Mouse (Mus musculus) layer of hippocampus, adult 2 months (tissue): ENCODE data around the gene Zfp109. TPM values are rescaled to one million over a fixed set of nuclear protein-coding genes. Genes with fewer than 3 reads are reported as not detected.

ENCODE experiments used
- DNase-seq, 2 experiments: peaks; one replicate each; pipeline ENCODE4 v3.0.0; 2022; ENCODE audit warnings: low spot score in 2 of 2
- H3K27ac ChIP-seq: fragments of 200-600 bp; 2 replicates; pipeline ENCODE4 v1.8.1; 2022
- H3K4me3 ChIP-seq: fragments of 200-600 bp; 2 replicates; pipeline ENCODE4 v1.8.1; 2022; ENCODE audit warnings: mild to moderate bottlenecking
- CTCF ChIP-seq: fragments of 200-600 bp; conservative IDR thresholded peaks from 2 replicates; pipeline ENCODE4 v1.8.1; 2022; ENCODE audit warnings: antibody characterized with exemption, mild to moderate bottlenecking, moderate library complexity
- total RNA-seq, 2 experiments: library from RNA; stranded (reverse); gene quantifications; 2 replicates each; pipeline ENCODE4 v1.2.3; 2021

Zfp109 gene
- total RNA-seq, 2 experiments from 2014 or later, result 8.6 TPM

DNA sequence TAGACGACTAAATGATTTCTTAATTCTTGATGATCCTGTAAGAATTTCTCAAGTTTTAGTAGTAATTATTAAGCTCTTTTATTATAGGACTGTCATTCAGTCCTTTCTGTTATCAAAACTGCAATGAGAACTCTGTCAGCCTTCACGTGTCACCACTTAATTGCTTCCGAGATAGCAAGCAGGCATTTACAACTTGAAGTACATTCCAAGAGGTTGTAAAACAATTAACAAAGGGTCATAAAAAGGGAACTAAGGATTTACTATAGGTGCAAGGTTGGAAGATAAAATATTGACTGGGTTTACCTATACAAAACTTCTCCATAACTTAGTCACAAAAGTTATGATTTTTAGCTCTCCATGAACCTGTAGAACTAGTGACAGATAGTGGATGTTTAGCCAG, 44.2 kb downstream of the Zfp109 start:
- no peak for DNase-seq
- no peak for TF ChIP-seq CTCF
- Histone ChIP-seq H3K27ac (no peak overlapping the region), H3K4me3 (no peak overlapping the region)

DNA sequence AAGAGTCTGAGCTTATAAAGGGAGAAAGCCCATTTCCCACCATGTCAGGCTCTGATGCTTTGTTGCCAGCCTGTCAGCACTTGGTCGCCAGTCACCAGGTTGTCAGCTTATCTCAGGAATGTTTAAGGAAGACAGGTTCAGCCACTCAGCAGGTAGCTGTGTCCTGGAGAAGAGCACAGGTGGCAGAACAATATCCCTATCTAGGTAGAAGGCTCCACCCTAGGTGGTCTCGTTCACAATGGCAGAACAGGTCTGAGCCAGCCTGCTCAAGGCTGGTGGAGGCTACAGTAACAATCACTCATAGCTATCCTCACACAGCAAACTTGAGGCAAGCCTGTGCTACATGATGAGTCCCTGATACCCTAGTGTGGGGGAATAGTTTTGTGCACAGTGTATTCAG, 46.0 kb downstream of the Zfp109 start:
- no peak for TF ChIP-seq CTCF
- no peak overlapping the region for H3K4me3 ChIP-seq
- DNase-seq, result no peak
- no peak overlapping the region for H3K27ac ChIP-seq

DNA sequence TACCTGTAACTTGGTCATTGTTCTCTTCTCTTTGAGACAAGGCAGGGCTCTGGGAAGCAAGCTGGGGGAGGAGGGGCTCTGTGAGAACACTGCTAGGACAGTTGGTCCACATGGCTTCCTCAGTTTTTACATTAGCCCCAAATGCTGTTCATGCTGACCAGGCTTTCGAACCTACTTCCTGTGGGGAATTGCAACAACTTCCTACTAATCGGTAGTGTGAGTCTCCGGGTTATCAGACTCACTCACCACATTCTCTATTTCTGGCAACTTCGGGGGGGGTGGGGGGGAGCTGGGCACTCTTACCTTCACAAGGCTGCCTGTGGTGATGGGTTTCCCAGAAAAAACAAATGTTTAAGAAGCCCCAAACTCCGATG, 47.8 kb downstream of the Zfp109 start:
- no peak for DNase-seq
- Histone ChIP-seq H3K4me3 (no peak overlapping the region), H3K27ac (no peak overlapping the region)
- no peak for TF ChIP-seq CTCF

DNA sequence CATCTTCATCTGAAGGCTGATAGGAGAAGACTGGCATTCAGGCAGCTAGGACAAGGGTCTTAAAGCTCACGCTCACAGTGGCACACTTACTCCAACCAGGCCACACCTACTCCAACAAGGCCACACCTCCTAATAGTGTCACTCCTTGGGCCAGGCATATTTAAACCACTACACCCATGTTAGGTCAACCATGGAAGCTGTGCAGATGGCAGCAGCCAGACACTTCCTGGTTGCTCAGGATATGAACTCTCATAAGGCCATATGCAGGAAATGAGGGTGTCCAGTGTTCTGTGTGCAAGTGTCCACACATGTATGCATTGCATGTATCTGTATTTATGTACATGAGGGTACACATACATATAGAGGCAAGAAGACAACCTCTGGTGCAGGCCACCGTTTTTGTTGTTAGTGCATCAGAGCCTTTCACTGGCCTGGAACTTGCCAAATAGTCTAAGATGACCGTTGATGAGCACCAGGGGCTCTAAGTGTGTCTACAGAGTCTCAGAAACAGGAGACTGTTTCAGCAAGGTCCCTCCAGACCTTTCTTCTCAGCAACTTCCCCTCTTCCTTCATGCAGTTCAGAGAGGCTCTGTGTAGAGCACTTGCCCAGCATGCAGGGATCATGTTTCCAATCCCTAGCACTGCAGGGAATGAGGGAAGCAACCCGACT, 48.3 kb downstream of the Zfp109 start:
- DNase-seq, result no peak
- Histone ChIP-seq H3K27ac (no peak overlapping the region), H3K4me3 (no peak overlapping the region)
- TF ChIP-seq CTCF, result no peak

DNA sequence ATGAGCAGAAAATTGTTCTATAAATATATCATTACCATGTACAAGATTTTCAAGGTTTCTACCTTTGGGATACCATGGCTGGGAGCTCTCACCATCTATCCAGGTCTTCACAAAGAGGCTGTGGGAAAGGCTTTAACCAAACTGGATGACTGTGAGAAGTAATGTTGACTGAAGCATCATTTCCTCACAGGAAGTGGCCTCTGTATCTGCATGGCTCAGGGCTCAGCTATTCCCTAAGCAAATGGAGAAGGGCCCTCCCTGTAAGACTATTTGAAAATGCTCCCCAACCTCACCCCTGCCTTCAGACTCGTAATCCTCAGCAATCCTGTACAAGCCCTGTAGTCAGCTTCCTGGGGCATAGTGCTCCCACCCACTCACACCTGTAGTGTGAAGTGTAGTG, 49.7 kb downstream of the Zfp109 start:
- no peak for TF ChIP-seq CTCF
- no peak overlapping the region for H3K27ac ChIP-seq
- no peak overlapping the region for H3K4me3 ChIP-seq
- DNase-seq, result no peak

Other genes with a start within 250 kb of the Zfp109 start
- not detected for gene V1rd19, start 235.9 kb downstream of the Zfp109 start, total RNA-seq
- gene Vmn1r183, start 184.3 kb downstream of the Zfp109 start, total RNA-seq, result not detected
- gene Zfp180, start 155.6 kb downstream of the Zfp109 start, total RNA-seq, result 10 to 100 TPM; 44.0 to 45.5 TPM
- 10 to 100 TPM; 10.4 to 13.9 TPM for gene Zfp112, start 125.2 kb downstream of the Zfp109 start, total RNA-seq
- 10 to 100 TPM; 21.1 to 21.8 TPM for gene Zfp235, start 103.4 kb downstream of the Zfp109 start, total RNA-seq
- 1 to 10 TPM; 3.4 to 4.3 TPM for gene Zfp114, start 62.5 kb downstream of the Zfp109 start, total RNA-seq
- 10 to 100 TPM; 11.0 TPM for gene Zfp111, start 26.1 kb downstream of the Zfp109 start, total RNA-seq
- 1 to 10 TPM; 8.0 to 8.6 TPM for gene Zfp108, start 17.2 kb upstream of the Zfp109 start, total RNA-seq
- gene Zfp93, start 32.9 kb upstream of the Zfp109 start, total RNA-seq, result 10 to 100 TPM; 14.8 to 15.2 TPM
- 10 to 100 TPM; 21.6 to 24.2 TPM for gene Zfp61, start 63.7 kb upstream of the Zfp109 start, total RNA-seq
- gene Zfp94, start 79.1 kb upstream of the Zfp109 start, total RNA-seq, result 10 to 100 TPM; 16.6 to 17.5 TPM
- gene Tescl, start 96.4 kb upstream of the Zfp109 start, total RNA-seq, result not detected
- gene Lypd5, start 111.6 kb upstream of the Zfp109 start, total RNA-seq, result not detected
- under 1 TPM; 0.64 to 0.67 TPM for gene Kcnn4, start 132.7 kb upstream of the Zfp109 start, total RNA-seq
- 10 to 100 TPM; 34.6 to 43.6 TPM for gene Smg9, start 162.1 kb upstream of the Zfp109 start, total RNA-seq
- not detected for gene Irgc1, start 214.7 kb upstream of the Zfp109 start, total RNA-seq
- under 1 TPM; 0.23 to 0.32 TPM for gene Plaur, start 224.9 kb upstream of the Zfp109 start, total RNA-seq
- 100 to 1,000 TPM; 128 to 132 TPM for gene Cadm4, start 244.5 kb upstream of the Zfp109 start, total RNA-seq